Comparison of ENCODE assay signal across 8 mouse cellular contexts in genomic region chr11:95042096-95042495, GRCm38 (mm10). TPM values are rescaled to one million over a fixed set of nuclear protein-coding genes. Genes with fewer than 3 reads are reported as not detected.
DNase-seq lines count a peak whose midpoint lies in the region; ATAC-seq and TF ChIP-seq lines count a peak whose summit lies in the region.

No protein-coding gene starts in this region.

- no peak for TF ChIP-seq POLR2A in thymus, adult 2 months (IDR thresholded peaks at IDR 0.05; ENCODE audit: control insufficient read depth, extremely low read depth, insufficient read depth, low read length, poor library complexity)

- peak overlapping the region; percentile 73 for H3K4me3 ChIP-seq in lung, embryonic 15.5 days
- H3K4me3 ChIP-seq in thymus, adult 2 months (ENCODE audit: control insufficient read depth, insufficient read depth, low read length), result peak overlapping the region; percentile 56

- H3K9ac ChIP-seq in lung, embryonic 15.5 days, result peak overlapping the region; percentile 31; the same call in 1 of the 2 replicates

- no peaks in the 10 kb centered on the region for H3K9me3 ChIP-seq in lung, embryonic 15.5 days

- TF ChIP-seq CTCF in thymus, adult 2 months (IDR thresholded peaks at IDR 0.05; ENCODE audit: borderline replicate concordance, control insufficient read depth, extremely low read depth, insufficient read depth, low read length, poor library complexity), result peak; percentile 81; the same call in 1 of the 2 replicates

- H3K27ac ChIP-seq in lung, embryonic 15.5 days, result 0 out of 2 replicates have a peak overlapping the region, but pooled peaks have one; percentile 34
- no peak overlapping the region for H3K27ac ChIP-seq in thymus, adult 2 months (ENCODE audit: control insufficient read depth, insufficient read depth, low read length)

- WGBS in lung, embryonic 15.5 days, result 2% methylated on average over 11 of the region's 11 CpGs
- WGBS in thymus, adult 2 months, result 0% methylated on average over 11 of the region's 11 CpGs

- H3K4me1 ChIP-seq in lung, embryonic 15.5 days, result peaks cover 19% of the 10 kb centered on the region
- H3K4me1 ChIP-seq in thymus, adult 2 months (replicated peaks; ENCODE audit: control insufficient read depth, insufficient read depth, low read length), result peaks cover 12% of the 10 kb centered on the region

- H3K4me2 ChIP-seq in lung, embryonic 15.5 days, result peak overlapping the region; percentile 85

- no peaks in the 10 kb centered on the region for H3K27me3 ChIP-seq in lung, embryonic 15.5 days
- H3K27me3 ChIP-seq in thymus, adult 2 months (ENCODE audit: control insufficient read depth, insufficient read depth, low read length), result no peaks in the 10 kb centered on the region

- peak; percentile 28 to 29; a peak in 2 of 4 replicates for ATAC-seq in hematopoietic stem cell, adult 5-6 weeks (replicated peaks in 1 of 2; ENCODE audit: insufficient read depth in 1 of 2, low FRiP score in 2 of 2, low TSS enrichment in 1 of 2, low read depth in 1 of 2, poor library complexity in 2 of 2, severe bottlenecking in 2 of 2)
- peak; percentile 21; the same call in 1 of the 2 replicates for ATAC-seq in lung, embryonic 15.5 days (ENCODE audit: borderline replicate concordance, extremely low read depth, low FRiP score, low TSS enrichment)

- peak; percentile 93 for DNase-seq in NIH3T3 (ENCODE audit: low read depth)
- DNase-seq in cerebellum, adult 8-10 months, result peak; percentile 90
- peak; percentile 87 for DNase-seq in forelimb bud, embryonic 11.5 days (ENCODE audit: low read depth, low spot score)
- DNase-seq in layer of hippocampus, adult 8-10 months (ENCODE audit: low spot score in 2 of 2), result peak; percentile 70 to 88
- DNase-seq in ovary, adult 18-20 months (ENCODE audit: low spot score), result peak; percentile 66
- DNase-seq in thymus, adult 2 months, result peak; percentile 68

- peaks cover 14% of the 10 kb centered on the region for H3K36me3 ChIP-seq in lung, embryonic 15.5 days
- no peaks in the 10 kb centered on the region for H3K36me3 ChIP-seq in thymus, adult 2 months (ENCODE audit: control insufficient read depth, insufficient read depth, low read length)

RNA-seq across cellular contexts. Expression of gene Pdk2, which starts 0.9 kb away (rescaled TPM):
- 3.3 and 4.1 TPM in 2 replicates for total RNA-seq in hematopoietic stem cell, adult 5-6 weeks (2017)
- 100 to 1,000 TPM; 116 to 134 (median 123) TPM for total RNA-seq in layer of hippocampus, adult 8-10 months (2022)
- polyA plus RNA-seq in lung, embryonic 15.5 days (2015; fragmentation: Nextera tagmentation; extraction: Ambion mirVana), result 27.8 and 30.9 TPM in 2 replicates
- polyA plus RNA-seq in thymus, adult 2 months (2012; rRNA removed), result 47.7 and 55.0 TPM in 2 replicates

RNA-seq across cellular contexts. Expression of gene Samd14, which starts 32.4 kb away (rescaled TPM):
- 2.6 and 6.1 TPM in 2 replicates for total RNA-seq in hematopoietic stem cell, adult 5-6 weeks (2017)
- total RNA-seq in layer of hippocampus, adult 8-10 months (2022), result 10 to 100 TPM; 33.9 to 40.0 (median 36.4) TPM
- polyA plus RNA-seq in lung, embryonic 15.5 days (2015; fragmentation: Nextera tagmentation; extraction: Ambion mirVana), result 17.1 and 17.4 TPM in 2 replicates
- polyA plus RNA-seq in thymus, adult 2 months (2012; rRNA removed), result 9.3 and 10.1 TPM in 2 replicates

RNA-seq across cellular contexts. Expression of gene Itga3, which starts 34.5 kb away (rescaled TPM):
- total RNA-seq in hematopoietic stem cell, adult 5-6 weeks (2017), result 2.5 and 4.6 TPM in 2 replicates
- 10 to 100 TPM; 15.0 to 19.9 (median 17.0) TPM for total RNA-seq in layer of hippocampus, adult 8-10 months (2022)
- polyA plus RNA-seq in lung, embryonic 15.5 days (2015; fragmentation: Nextera tagmentation; extraction: Ambion mirVana), result 27.0 and 27.3 TPM in 2 replicates
- polyA plus RNA-seq in thymus, adult 2 months (2012; rRNA removed), result 17.0 and 17.1 TPM in 2 replicates

RNA-seq across cellular contexts. Expression of gene Ppp1r9b, which starts 51.3 kb away (rescaled TPM):
- total RNA-seq in hematopoietic stem cell, adult 5-6 weeks (2017), result 159 and 240 TPM in 2 replicates
- 100 to 1,000 TPM; 819 to 832 (median 829) TPM for total RNA-seq in layer of hippocampus, adult 8-10 months (2022)
- polyA plus RNA-seq in lung, embryonic 15.5 days (2015; fragmentation: Nextera tagmentation; extraction: Ambion mirVana), result 8.8 and 9.3 TPM in 2 replicates
- polyA plus RNA-seq in thymus, adult 2 months (2012; rRNA removed), result 112 and 127 TPM in 2 replicates

Comparison
In these comparisons a context has a peak if more than half of its experiments do, and no peak if none do; other contexts are left out.
1. RNA of gene Pdk2, which starts 0.9 kb away (total RNA-seq): 116 to 134 TPM in layer of hippocampus, adult 8-10 months; 3.3 to 4.1 TPM in hematopoietic stem cell, adult 5-6 weeks; every median in the first group is over 10 times any median in the second.
2. Peak in every context shown above with its lines, with median percentiles within 50 percentile points of each other: DNase-seq.